Mouse (Mus musculus): Measurements from ENCODE around the gene Hfe. TPM values are rescaled to one million over a fixed set of nuclear protein-coding genes. Genes with fewer than 3 reads are reported as not detected.

Hfe gene
- 10 to 100 TPM; 33.3 to 45.6 TPM for total RNA-seq (2021)
- long read RNA-seq, experiment 1, transcript Hfe-202 (6 exons, 3,572 nt): major isoform, 29 of 34 reads
- long read RNA-seq, experiment 1, partial matches to known transcripts: 0 of 34 reads
- long read RNA-seq, experiment 1, other reads (novel, unspliced or antisense): 5 of 34 reads
- long read RNA-seq, experiment 2, transcript Hfe-202 (6 exons, 3,572 nt): major isoform, 44 of 54 reads
- long read RNA-seq, experiment 2, partial matches to known transcripts: 5 of 54 reads
- long read RNA-seq, experiment 2, other reads (novel, unspliced or antisense): 5 of 54 reads

DNA sequence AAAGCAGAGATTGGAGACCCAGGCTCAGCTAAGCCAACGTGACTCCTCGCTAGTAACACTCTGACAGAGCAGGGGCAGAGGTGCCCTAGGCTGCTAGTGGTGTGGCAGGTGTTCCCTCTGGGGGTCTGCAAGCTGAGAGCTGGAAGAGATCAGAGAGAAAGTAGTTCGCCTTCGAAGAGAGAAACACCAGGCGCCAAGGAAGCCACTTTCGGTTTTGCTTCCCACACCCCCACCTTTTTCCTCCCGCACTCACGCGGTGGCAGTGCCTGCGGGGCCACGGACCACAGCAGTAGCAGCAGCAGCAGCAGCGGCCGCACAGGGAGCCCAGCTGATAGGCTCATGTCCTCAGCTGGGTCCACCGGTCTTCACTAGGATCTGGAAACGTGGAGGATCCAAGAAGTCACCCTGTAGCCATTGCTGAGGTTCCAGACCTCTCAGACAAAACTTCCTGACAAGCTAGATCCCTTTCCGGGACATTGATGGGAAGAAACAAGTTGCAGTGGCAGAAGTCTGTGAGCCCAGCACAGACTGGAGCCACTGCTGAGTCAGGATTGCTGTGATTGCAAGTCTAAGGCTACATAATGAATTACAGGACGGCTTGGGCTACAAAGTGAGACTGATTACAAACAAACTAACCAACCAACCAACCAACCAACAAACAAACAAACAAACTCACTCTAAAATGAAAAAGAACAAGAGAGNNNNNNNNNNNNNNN, at the start of gene Hfe:
TSS of gene Hfe (minus strand) at position 481 of the 716 bp plus-strand sequence.
- DNase-seq (ENCODE audit: low spot score in 2 of 2): peak; percentile 53 to 56

DNA sequence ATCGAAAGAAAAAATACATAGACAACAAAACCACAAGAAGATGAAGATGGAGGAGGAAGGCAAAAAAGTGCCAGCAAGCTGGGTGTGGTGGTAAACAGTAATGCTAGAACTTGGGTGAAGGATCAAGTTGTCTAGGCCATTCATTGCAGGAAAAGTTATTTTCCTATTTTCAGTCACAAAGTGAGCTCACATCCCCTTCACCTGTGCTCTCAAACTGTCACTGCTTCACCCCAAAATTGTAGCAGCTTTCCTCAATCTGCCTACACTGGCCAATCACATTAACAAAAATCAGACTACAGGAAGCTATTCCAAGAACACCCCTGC, 49.2 kb upstream of the Hfe start:
- DNase-seq (ENCODE audit: low spot score in 2 of 2): no peak

DNA sequence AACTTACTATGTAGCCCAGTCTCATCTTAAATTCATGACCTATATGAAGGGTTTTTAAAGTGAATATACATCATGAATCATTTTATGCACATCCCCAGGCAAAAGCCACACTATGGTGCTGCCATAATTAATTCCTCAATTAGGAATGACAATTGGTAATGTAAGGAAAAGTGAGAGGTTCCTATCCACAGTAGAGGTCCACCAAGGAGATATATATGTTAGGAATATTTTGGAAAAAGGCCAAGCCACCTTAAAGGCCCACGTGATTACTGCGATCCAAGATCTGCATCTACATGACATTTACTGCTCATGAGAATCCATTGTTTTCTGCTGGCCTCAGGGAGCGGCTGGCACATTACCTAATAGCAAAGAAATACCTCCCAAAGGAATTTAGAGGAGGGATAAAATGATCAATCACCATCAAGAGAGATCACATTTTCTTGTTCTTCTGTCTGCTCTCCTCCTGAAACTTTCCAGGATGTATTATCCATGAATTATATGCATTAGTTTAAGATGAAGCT, 48.7 kb upstream of the Hfe start:
- DNase-seq (ENCODE audit: low spot score in 2 of 2): no peak

DNA sequence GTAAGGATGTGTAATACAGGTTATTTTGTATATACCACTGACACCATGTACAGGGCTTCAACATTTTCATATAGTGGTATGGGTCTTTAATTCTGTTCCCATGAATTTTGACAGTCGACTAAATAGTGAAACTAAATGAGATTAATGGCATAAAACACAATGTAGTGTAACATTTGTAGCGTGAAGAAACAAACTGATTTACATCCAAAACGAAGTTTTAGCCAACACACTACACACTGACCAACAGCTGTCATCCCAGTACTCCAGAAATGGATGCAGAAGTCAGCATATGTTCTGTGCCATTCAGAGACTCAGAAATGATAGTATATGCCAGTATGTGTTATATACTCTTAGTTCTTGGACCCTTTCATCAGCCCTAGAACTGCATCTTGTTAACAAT, 47.3 kb upstream of the Hfe start:
- no peak for DNase-seq (ENCODE audit: low spot score in 2 of 2)

DNA sequence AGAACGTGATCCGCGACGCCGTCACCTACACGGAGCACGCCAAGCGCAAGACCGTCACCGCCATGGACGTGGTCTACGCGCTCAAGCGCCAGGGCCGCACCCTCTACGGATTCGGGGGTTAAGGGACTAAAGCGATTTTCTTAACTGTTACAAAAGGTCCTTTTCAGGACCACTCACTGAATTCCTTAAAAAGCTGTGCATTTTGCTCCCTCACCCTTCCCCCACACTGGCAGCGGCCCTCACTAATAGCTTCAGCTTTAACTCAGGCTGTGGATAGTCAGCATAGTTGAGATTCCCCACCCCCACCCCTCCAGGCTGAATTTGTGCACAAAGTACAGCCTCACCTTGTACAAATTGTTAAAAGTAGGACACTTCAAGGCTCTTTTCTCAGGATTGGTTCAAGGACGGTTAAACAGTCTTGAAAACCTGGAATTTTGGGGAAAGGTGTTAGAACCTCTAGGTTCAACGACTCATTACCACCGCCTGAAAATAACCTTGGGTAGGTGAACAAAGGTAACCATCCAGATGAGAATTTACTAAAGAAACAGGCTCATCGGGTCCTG, 46.6 kb upstream of the Hfe start:
- no peak for DNase-seq (ENCODE audit: low spot score in 2 of 2)

DNA sequence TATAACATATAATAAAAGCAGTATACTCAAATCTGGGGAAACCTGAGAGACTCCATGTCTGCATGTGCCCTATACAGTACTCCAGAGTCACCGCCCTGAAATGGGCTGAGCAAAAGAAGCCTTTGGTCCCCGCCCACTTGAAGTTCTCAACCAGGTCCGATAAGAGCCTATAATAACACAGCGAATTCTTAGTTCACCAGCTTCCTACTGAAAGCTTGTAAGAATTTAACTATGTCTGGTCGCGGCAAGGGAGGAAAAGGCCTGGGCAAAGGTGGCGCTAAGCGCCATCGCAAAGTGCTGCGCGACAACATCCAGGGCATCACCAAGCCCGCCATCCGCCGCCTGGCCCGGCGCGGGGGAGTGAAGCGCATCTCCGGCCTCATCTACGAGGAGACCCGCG, 46.1 kb upstream of the Hfe start, which contains the start of gene Hist1h4b:
TSS of gene Hist1h4b (plus strand) at position 224 of the 400 bp plus-strand sequence.
- peak; percentile 72 for DNase-seq (ENCODE audit: low spot score in 2 of 2)

DNA sequence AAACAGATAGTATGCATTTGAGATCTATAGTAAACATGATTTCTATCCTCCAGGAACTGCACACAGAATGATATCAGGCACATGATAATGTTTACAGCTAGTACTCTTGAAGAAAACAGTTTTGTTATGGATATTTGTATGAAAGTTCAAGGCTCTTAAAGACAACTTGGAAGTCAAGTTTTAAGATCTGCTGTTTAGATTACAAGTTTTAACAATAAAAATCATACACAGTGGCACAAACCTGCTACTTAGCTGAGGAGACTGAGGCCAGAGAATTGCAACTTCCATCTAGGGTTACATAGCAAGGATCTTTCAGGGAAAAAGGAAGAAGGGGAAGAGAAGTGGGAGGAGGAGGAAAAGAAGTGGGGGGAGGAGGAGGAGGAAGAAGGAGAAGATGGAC, 44.3 kb upstream of the Hfe start:
- DNase-seq (ENCODE audit: low spot score in 2 of 2): no peak

DNA sequence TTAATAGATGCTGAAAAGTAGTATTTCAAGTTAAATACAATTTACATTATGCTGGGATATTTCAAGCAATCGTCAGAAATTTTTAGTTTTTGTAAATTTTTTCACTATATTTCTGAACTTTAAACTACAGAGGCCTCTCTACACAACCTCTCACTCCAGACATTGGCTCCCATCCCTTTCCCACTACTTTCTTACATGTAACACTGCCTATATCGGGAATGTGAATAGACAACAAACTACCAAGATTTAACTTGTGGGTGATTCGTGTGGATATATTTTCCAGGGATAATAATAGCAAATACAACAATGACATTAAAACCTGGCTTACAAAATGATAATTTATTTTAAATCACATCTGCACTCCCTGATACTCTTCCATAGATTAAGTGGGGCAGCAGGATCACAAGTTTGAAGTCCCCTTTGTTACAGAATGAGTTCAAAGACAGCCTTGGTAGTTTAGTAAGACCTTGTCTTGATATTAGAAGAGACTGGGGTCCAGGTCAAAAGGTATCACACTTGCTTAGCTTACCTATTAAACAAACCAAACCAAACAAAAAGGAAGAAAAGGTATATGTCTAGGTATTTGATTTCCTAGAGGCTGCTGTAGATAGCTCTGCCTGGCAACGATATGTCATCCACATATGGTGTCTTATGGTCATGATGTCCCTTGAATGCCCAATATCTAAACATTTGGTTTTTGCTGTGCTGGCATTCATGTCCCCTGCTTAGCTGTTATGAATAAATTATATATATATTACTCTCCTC, 42.8 kb upstream of the Hfe start:
- no peak for DNase-seq (ENCODE audit: low spot score in 2 of 2)

DNA sequence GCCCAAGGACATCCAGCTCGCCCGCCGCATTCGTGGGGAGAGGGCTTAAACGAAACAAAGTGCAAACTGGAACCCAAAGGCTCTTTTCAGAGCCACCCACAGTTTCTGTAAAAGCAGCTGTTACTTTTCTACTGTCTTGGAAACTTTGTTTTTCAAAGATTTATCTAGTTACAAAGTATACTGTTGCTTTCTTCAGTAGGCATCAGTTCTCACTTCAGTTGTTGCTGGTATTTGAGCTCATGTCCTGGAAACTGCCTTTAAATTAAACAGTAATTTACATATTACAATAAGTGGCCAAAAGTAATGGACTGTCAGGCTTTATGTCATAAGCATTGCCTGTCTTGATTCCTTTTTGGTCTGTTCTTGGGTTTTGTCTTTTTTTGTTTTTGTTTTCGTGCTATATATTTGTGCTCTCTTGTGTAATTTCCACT, 42.1 kb upstream of the Hfe start:
- DNase-seq (ENCODE audit: low spot score in 2 of 2): no peak

DNA sequence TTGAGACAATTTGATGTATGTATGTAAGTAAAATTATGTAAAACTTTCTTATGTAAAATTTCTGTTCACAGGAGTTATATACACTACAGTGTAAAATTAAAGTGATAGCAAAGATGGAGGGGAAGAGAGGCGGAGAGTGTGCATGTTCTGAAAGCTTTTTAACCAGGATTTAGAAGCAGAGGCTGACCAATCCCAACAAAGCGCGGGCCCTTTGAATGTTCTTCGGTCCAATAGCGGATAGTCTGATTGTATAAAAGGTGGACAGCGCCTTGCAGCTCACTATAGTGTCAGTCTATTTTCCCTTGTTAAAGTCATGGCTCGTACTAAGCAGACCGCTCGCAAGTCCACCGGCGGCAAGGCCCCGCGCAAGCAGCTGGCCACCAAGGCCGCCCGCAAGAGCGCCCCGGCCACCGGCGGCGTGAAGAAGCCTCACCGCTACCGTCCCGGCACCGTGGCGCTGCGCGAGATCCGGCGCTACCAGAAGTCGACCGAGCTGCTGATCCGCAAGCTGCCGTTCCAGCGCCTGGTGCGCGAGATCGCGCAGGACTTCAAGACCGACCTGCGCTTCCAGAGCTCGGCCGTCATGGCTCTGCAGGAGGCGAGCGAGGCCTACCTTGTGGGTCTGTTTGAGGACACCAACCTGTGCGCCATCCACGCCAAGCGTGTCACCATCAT, 41.5 kb upstream of the Hfe start, which contains the start of gene Hist1h3b:
TSS of gene Hist1h3b (plus strand) at position 201 of the 675 bp plus-strand sequence.
- peak; percentile 72 to 77 for DNase-seq (ENCODE audit: low spot score in 2 of 2)

DNA sequence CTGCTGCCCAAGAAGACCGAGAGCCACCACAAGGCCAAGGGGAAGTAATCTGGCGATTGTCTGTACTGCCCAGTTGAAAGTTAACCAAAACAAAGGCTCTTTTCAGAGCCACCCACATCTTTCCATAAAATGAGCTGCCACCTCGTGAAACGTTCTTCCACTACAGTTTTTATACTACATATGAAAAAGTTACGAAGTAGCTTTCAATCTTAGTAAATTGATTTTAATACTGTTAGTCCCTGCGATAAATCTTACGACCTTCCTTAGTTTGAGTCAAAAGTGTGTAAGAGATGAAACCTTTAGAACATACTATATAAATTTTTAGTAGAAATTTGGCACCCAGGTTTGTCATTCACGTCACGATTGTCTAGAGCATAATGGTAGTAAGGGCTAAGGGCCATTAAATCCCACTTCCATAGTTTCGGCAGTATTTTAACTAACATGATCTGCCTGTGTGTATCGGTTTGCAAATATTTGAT, 40.9 kb upstream of the Hfe start:
- DNase-seq (ENCODE audit: low spot score in 2 of 2): no peak

DNA sequence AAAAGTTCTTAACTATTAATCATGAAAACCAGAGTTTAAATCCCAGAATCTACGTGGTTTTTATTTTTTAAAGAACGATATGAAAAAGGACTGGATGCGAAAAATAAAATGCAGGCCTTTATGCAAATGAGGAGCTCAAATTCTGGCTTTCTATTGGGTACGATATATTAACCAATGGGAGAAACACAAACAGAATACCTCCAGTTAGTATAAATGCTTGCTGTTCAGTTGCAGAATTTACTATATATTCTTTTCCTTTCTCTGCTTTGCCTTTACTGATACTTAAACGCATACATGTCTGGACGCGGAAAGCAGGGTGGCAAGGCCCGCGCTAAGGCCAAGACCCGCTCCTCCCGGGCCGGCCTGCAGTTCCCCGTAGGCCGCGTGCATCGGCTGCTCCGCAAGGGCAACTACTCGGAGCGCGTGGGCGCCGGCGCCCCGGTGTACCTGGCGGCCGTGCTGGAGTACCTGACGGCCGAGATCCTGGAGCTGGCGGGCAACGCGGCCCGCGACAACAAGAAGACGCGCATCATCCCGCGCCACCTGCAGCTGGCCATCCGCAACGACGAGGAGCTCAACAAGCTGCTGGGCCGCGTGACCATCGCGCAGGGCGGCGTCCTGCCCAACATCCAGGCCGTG, 40.3 kb upstream of the Hfe start, which contains the start of gene Hist1h2ab:
TSS of gene Hist1h2ab (plus strand) at position 288 of the 639 bp plus-strand sequence.
- peak in 1 of 2 experiments; percentile 43 for DNase-seq (ENCODE audit: low spot score in 2 of 2)

DNA sequence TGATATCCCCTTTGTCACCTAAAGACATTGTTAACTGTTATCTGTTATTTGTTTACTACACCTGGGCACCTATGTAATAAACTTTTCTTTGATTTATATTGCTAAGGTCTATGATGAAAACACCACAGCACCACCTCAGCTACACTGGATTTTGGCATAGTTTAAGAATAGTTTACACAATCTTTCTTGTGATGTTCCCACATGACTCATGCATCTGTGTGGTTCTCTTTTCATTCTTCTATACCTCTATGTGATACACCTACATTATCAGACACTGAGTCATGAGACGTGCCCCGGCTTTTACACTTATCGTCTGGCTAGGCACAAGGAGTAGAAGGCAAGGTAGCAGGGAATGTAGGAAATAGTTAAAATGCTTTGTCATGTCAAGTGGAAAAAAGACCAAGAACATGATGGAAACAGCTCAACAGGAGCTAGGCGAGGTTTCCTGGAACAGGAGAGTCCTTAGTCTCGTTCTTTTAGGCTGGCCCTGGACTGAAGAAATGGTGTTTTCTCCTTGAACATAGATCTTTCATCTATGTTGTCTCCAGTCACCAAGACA, 39.0 kb upstream of the Hfe start:
- DNase-seq (ENCODE audit: low spot score in 2 of 2): no peak

DNA sequence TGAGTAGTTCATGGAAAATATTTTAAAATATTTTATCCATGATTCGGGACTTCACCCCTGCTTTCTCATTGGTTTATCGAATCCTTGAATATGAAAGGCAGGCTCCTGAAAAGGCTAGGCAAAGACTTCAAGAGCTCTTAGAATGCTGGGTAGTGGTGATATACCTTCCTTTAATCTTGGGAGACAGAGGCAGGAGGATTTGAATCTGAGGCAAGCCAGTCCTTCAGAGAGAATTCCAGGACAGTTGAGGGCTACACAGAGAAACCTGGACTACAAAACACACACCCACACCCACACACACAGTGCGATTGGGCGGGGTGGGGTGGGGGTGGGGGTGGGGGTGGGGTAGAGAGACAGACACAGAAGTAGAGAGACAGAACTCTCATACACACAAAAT, 37.2 kb upstream of the Hfe start:
- DNase-seq (ENCODE audit: low spot score in 2 of 2): no peak

DNA sequence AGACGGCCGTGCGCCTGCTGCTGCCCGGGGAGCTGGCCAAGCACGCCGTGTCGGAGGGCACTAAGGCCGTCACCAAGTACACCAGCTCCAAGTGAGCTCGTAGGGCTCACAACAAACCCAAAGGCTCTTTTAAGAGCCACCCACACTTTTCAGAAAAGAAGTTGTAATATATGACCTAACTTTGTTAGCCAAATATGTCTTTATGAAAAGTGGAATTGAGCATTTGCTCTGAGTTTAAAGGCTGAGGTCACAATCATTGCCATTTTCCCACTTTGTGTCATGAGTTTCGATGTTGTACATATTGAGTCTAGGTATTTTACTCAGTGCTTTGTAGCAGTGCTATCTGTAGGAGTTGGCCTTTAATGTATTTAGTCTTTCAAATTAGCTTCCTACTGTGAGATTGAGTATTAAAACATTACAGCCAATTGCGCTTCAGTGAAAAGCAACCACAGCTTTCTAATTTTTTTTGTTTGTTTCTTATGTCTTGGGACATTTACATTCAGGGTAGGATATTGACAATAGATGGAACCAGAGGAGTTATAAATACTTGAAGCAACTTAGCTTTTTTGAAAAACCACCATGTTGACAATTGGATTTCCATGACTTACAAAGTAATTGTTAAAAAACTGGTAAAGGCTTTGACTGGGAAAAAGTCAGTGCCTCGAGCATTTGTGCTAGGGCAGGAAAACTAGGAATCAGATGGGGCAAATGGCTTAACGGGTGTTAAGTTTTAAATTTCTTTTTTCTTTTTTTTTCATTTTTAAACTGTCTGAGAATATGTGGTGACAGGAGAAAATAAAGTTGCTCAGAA, 36.6 kb upstream of the Hfe start:
- DNase-seq (ENCODE audit: low spot score in 2 of 2): no peak

DNA sequence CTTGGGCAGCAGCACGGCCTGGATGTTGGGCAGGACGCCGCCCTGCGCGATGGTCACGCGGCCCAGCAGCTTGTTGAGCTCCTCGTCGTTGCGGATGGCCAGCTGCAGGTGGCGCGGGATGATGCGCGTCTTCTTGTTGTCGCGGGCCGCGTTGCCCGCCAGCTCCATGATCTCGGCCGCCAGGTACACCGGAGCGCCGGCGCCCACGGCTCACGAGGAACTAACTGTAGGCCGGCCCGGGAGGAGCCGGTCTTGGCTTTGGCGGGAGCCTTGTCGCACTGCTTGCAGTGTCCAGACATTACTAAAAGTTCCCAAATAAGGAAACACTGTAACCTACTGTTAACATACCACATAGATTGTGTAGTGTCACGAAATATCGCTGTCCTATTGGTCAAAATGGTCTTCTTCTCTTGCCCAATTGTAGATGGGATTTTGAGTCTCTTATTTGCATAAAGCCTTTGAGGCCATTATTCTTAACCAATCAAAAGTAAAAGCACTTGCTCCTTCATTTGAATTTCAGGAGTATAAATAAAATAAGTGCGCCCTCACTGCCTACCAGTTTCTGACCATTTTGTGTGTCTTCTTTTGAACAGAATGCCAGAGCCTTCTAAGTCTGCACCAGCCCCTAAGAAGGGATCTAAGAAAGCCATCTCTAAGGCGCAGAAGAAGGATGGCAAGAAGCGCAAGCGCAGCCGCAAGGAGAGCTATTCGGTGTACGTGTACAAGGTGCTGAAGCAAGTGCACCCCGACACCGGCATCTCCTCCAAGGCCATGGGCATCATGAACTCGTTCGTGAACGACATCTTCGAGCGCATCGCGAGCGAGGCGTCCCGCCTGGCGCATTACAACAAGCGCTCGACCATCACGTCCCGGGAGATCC, 35.8 kb upstream of the Hfe start, which contains the start of gene Hist1h2bb:
TSS of gene Hist1h2bb (plus strand) at position 534 of the 880 bp plus-strand sequence.
- DNase-seq (ENCODE audit: low spot score in 2 of 2): peak; percentile 55 to 65

DNA sequence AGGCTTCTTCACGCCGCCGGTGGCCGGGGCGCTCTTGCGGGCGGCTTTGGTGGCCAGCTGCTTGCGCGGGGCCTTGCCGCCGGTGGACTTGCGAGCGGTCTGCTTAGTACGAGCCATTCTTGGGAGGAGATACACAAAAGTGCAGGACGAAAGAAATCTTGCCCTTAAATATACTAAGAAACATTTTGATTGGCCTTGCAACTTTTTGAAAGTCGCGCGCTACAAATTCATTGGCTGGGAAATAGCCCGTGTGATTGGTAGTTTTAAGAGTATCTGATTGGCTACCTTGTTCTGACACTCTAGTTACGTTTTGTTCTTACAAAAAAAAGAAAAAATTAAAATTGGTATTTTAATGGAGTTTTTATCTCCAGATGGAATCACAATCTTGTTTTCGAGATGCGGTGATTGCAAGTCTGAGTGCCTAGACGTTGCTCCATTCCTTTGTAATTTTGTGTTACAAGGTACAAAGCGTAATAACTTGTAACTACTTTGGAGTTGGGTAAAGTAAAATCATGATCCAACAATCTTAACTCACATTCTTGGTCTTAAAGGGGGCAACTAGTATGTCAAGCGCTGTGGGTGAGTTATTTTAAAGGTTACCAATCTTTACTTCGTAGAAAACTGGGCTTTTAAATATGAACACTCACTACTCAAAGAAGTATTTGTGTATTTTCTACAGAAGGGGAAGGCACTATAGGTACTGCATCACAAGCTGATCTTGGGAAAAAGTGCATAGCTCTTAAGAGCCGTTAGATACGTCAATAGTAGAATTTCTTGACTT, 34.9 kb upstream of the Hfe start, which contains the start of gene Hist1h3c:
TSS of gene Hist1h3c (minus strand) at position 222 of the 781 bp plus-strand sequence.
- peak; percentile 76 to 79 for DNase-seq (ENCODE audit: low spot score in 2 of 2)

All from adrenal gland, adult 18-20 months (tissue).